Mouse (Mus musculus) embryonic facial prominence, embryonic 13.5 days (tissue): ENCODE measurements around the gene Ugt8a. TPM values are rescaled to one million over a fixed set of nuclear protein-coding genes. Genes with fewer than 3 reads are reported as not detected.

Source experiments
- ATAC-seq: fragments of 200-750 bp; cut with Nextera tagmentation; 2 replicates; pipeline ENCODE4 v1.8.0; 2017; ENCODE audit warnings: low read depth; ENCODE audit not compliant: insufficient number of reproducible peaks, insufficient read depth, low FRiP score, low TSS enrichment
- H3K27ac ChIP-seq: fragments of 300-500 bp; sonication (generic); 2 replicates; pipeline ENCODE4 v1.5.1; 2015; ENCODE audit warnings: moderate library complexity, mild to moderate bottlenecking, inconsistent platforms
- H3K27me3 ChIP-seq: fragments of 300-500 bp; sonication (generic); 2 replicates; pipeline ENCODE4 v1.6.1; 2015; ENCODE audit warnings: mild to moderate bottlenecking, inconsistent platforms
- H3K36me3 ChIP-seq: fragments of 300-500 bp; sonication (generic); 2 replicates; pipeline ENCODE4 v1.6.1; 2015; ENCODE audit warnings: mild to moderate bottlenecking, inconsistent platforms
- H3K4me1 ChIP-seq: fragments of 300-500 bp; sonication (generic); 2 replicates; pipeline ENCODE4 v1.6.1; 2015; ENCODE audit warnings: inconsistent platforms
- H3K4me2 ChIP-seq: fragments of 300-500 bp; sonication (generic); 2 replicates; pipeline ENCODE4 v1.6.1; 2015; ENCODE audit warnings: moderate library complexity, mild to moderate bottlenecking, inconsistent platforms
- H3K4me3 ChIP-seq: fragments of 300-500 bp; sonication (generic); 2 replicates; pipeline ENCODE4 v1.5.1; 2015; ENCODE audit warnings: mild to moderate bottlenecking, inconsistent platforms
- H3K9ac ChIP-seq: fragments of 300-500 bp; sonication (generic); 2 replicates; pipeline ENCODE4 v1.6.1; 2015; ENCODE audit warnings: mild to moderate bottlenecking, inconsistent platforms
- H3K9me3 ChIP-seq: fragments of 300-500 bp; sonication (generic); 2 replicates; pipeline ENCODE4 v1.6.1; 2016; ENCODE audit warnings: inconsistent platforms
- WGBS: fragments of 180-500 bp; shearing (Covaris S2); methylation state at CpG from one replicate; pipeline ENCODE4 v1.1.7; 2015; ENCODE audit warnings: mixed read lengths; 5-methylcytosine and 5-hydroxymethylcytosine counted together
- polyA plus RNA-seq: library from polyadenylated mRNA; unstranded; fragments of >200 nt; fragmentation: Nextera tagmentation; extraction: Ambion mirVana; gene quantifications from 2 replicates; pipeline ENCODE4 v1.2.1, GENCODE M21; 2015

The Ugt8a gene
- polyA plus RNA-seq, 1 experiment from 2014 or later, result 0.55 TPM

- Histone ChIP-seq H3K27me3 (peaks cover 40% of the 10 kb centered on the region), H3K36me3 (no peaks in the 10 kb centered on the region), H3K4me2 (no peak overlapping the region), H3K9ac (no peak overlapping the region), H3K4me3 (no peak overlapping the region), H3K27ac (no peak overlapping the region), H3K4me1 (peaks cover 12% of the 10 kb centered on the region), H3K9me3 (no peaks in the 10 kb centered on the region)
- no peak for ATAC-seq
These were observed 2.6 kb downstream of the Ugt8a start for GRCm38 (mm10) chr3:125935796-125936195.

GRCm38 (mm10) chr3:125932594-125933237 is 5.7 kb downstream of the Ugt8a start:
- Histone ChIP-seq H3K27me3 (peaks cover 17% of the 10 kb centered on the region), H3K4me3 (no peak overlapping the region), H3K9me3 (no peaks in the 10 kb centered on the region), H3K4me2 (no peak overlapping the region), H3K36me3 (no peaks in the 10 kb centered on the region), H3K9ac (no peak overlapping the region), H3K4me1 (peaks cover 5% of the 10 kb centered on the region), H3K27ac (no peak overlapping the region)
- ATAC-seq, result no peak
- WGBS, result 82% methylated on average over 3 of the region's 3 CpGs

- peaks cover 4% of the 10 kb centered on the region; the same call in 1 of the 2 replicates for H3K27me3 ChIP-seq
- no peaks in the 10 kb centered on the region for H3K9me3 ChIP-seq
- H3K9ac ChIP-seq, result no peak overlapping the region
- H3K36me3 ChIP-seq, result no peaks in the 10 kb centered on the region
- no peak for ATAC-seq
- H3K4me1 ChIP-seq, result no peaks in the 10 kb centered on the region
- H3K4me3 ChIP-seq, result no peak overlapping the region
- H3K27ac ChIP-seq, result no peak overlapping the region
- no peak overlapping the region for H3K4me2 ChIP-seq
- WGBS, result 28% methylated on average over 1 of the region's 1 CpGs
These were observed 7.4 kb downstream of the Ugt8a start for GRCm38 (mm10) chr3:125931059-125931458.

GRCm38 (mm10) chr3:125920876-125921275 is 17.5 kb downstream of the Ugt8a start:
- 73% methylated on average over 2 of the region's 2 CpGs for WGBS

GRCm38 (mm10) chr3:125898976-125899375 is 39.4 kb downstream of the Ugt8a start:
- ATAC-seq, result no peak
- WGBS, result 89% methylated on average over 1 of the region's 1 CpGs

More at GRCm38 (mm10) chr3:125920876-125921275, 17.5 kb downstream of the Ugt8a start:
- no peak overlapping the region for H3K9ac ChIP-seq
- no peaks in the 10 kb centered on the region for H3K4me1 ChIP-seq
- H3K27ac ChIP-seq, result no peak overlapping the region
- H3K4me2 ChIP-seq, result no peak overlapping the region
- no peaks in the 10 kb centered on the region for H3K27me3 ChIP-seq
- H3K9me3 ChIP-seq, result no peaks in the 10 kb centered on the region
- no peaks in the 10 kb centered on the region for H3K36me3 ChIP-seq
- ATAC-seq, result no peak
- no peak overlapping the region for H3K4me3 ChIP-seq

GRCm38 (mm10) chr3:125887109-125887508 is 51.3 kb downstream of the Ugt8a start:
- 45% methylated on average over 2 of the region's 2 CpGs for WGBS
- Histone ChIP-seq H3K9me3 (no peaks in the 10 kb centered on the region), H3K27ac (no peak overlapping the region), H3K4me1 (no peaks in the 10 kb centered on the region), H3K9ac (no peak overlapping the region), H3K4me3 (no peak overlapping the region), H3K36me3 (no peaks in the 10 kb centered on the region), H3K27me3 (no peaks in the 10 kb centered on the region), H3K4me2 (no peak overlapping the region)
- ATAC-seq, result no peak

More at GRCm38 (mm10) chr3:125898976-125899375, 39.4 kb downstream of the Ugt8a start:
- Histone ChIP-seq H3K9ac (no peak overlapping the region), H3K9me3 (no peaks in the 10 kb centered on the region), H3K4me1 (no peaks in the 10 kb centered on the region), H3K27ac (no peak overlapping the region), H3K4me2 (no peak overlapping the region), H3K36me3 (no peaks in the 10 kb centered on the region), H3K27me3 (no peaks in the 10 kb centered on the region), H3K4me3 (no peak overlapping the region)

- H3K9ac ChIP-seq, result no peak overlapping the region
- H3K36me3 ChIP-seq, result no peaks in the 10 kb centered on the region
- no peaks in the 10 kb centered on the region for H3K27me3 ChIP-seq
- no peak for ATAC-seq
- no peaks in the 10 kb centered on the region for H3K4me1 ChIP-seq
- H3K27ac ChIP-seq, result no peak overlapping the region
- 75% methylated on average over 2 of the region's 2 CpGs for WGBS
- H3K4me3 ChIP-seq, result no peak overlapping the region
- no peak overlapping the region for H3K4me2 ChIP-seq
- H3K9me3 ChIP-seq, result no peaks in the 10 kb centered on the region
These were observed 53.5 kb downstream of the Ugt8a start for GRCm38 (mm10) chr3:125884879-125885278.

GRCm38 (mm10) chr3:125884423-125884822 is 54.0 kb downstream of the Ugt8a start:
- Histone ChIP-seq H3K4me1 (no peaks in the 10 kb centered on the region), H3K9me3 (no peaks in the 10 kb centered on the region), H3K36me3 (no peaks in the 10 kb centered on the region), H3K27ac (no peak overlapping the region), H3K4me3 (no peak overlapping the region), H3K4me2 (no peak overlapping the region), H3K9ac (no peak overlapping the region), H3K27me3 (no peaks in the 10 kb centered on the region)
- WGBS, result 46% methylated on average over 2 of the region's 2 CpGs
- no peak for ATAC-seq

- H3K27ac ChIP-seq, result no peak overlapping the region
- no peak for ATAC-seq
- no peaks in the 10 kb centered on the region for H3K36me3 ChIP-seq
- no peaks in the 10 kb centered on the region for H3K4me1 ChIP-seq
- no peak overlapping the region for H3K9ac ChIP-seq
- no peak overlapping the region for H3K4me2 ChIP-seq
- no peak overlapping the region for H3K4me3 ChIP-seq
- H3K27me3 ChIP-seq, result no peaks in the 10 kb centered on the region
- no peaks in the 10 kb centered on the region for H3K9me3 ChIP-seq
These were observed 55.4 kb downstream of the Ugt8a start for GRCm38 (mm10) chr3:125883009-125883408.

GRCm38 (mm10) chr3:125881835-125882234 is 56.6 kb downstream of the Ugt8a start:
- H3K27ac ChIP-seq, result no peak overlapping the region
- ATAC-seq, result no peak
- H3K9me3 ChIP-seq, result no peaks in the 10 kb centered on the region

GRCm38 (mm10) chr3:125874371-125874770 is 64.0 kb downstream of the Ugt8a start:
- Histone ChIP-seq H3K4me2 (no peak overlapping the region), H3K27ac (no peak overlapping the region), H3K4me3 (no peak overlapping the region), H3K9me3 (no peaks in the 10 kb centered on the region), H3K27me3 (no peaks in the 10 kb centered on the region), H3K36me3 (no peaks in the 10 kb centered on the region), H3K4me1 (no peaks in the 10 kb centered on the region), H3K9ac (no peak overlapping the region)
- no peak for ATAC-seq
- 86% methylated on average over 4 of the region's 4 CpGs for WGBS

More at GRCm38 (mm10) chr3:125881835-125882234, 56.6 kb downstream of the Ugt8a start:
- Histone ChIP-seq H3K36me3 (no peaks in the 10 kb centered on the region), H3K4me1 (no peaks in the 10 kb centered on the region), H3K4me3 (no peak overlapping the region), H3K9ac (no peak overlapping the region), H3K4me2 (no peak overlapping the region), H3K27me3 (no peaks in the 10 kb centered on the region)

GRCm38 (mm10) chr3:125869873-125870272 is 68.5 kb downstream of the Ugt8a start:
- Histone ChIP-seq H3K36me3 (no peaks in the 10 kb centered on the region), H3K9me3 (no peaks in the 10 kb centered on the region), H3K9ac (no peak overlapping the region), H3K27me3 (no peaks in the 10 kb centered on the region), H3K4me1 (no peaks in the 10 kb centered on the region), H3K4me2 (no peak overlapping the region), H3K4me3 (no peak overlapping the region), H3K27ac (no peak overlapping the region)
- 81% methylated on average over 4 of the region's 4 CpGs for WGBS
- ATAC-seq, result no peak
